Mouse (Mus musculus) ES-E14 (cell line): ENCODE data around the gene AK157302. TPM values are rescaled to one million over a fixed set of nuclear protein-coding genes. Genes with fewer than 3 reads are reported as not detected.

Experiments
- DNase-seq: peaks from one replicate; pipeline ENCODE4 v3.0.0-alpha.2; 2013; ENCODE audit warnings: low read depth, low spot score
- H3K27ac ChIP-seq: 2 replicates; pipeline ENCODE4 v1.5.1; 2012; ENCODE audit warnings: low read depth, mild to moderate bottlenecking, low read length, moderate library complexity, mixed read lengths; ENCODE audit not compliant: poor library complexity, insufficient read depth, severe bottlenecking
- H3K36me3 ChIP-seq: 2 replicates; pipeline ENCODE4 v1.6.1; 2012; ENCODE audit warnings: mild to moderate bottlenecking, low read length, moderate library complexity, mixed read lengths; ENCODE audit not compliant: control insufficient read depth, poor library complexity, insufficient read depth, severe bottlenecking
- H3K4me1 ChIP-seq, 2 experiments: fragments of 150-350 bp in 1 of 2; sonication (generic) in 1 of 2; 2 replicates each; pipeline ENCODE4 v1.6.1; 2012; ENCODE audit warnings: low read length in 2 of 2, mild to moderate bottlenecking in 1 of 2, mixed read lengths in 1 of 2; ENCODE audit not compliant: control insufficient read depth in 2 of 2, insufficient read depth in 2 of 2, poor library complexity in 1 of 2
- H3K4me3 ChIP-seq, 2 experiments: fragments of 150-350 bp in 1 of 2; sonication (generic) in 1 of 2; 2 replicates each; pipeline ENCODE4 v1.5.1; 2012; ENCODE audit warnings: low read length in 2 of 2, low read depth in 1 of 2, mild to moderate bottlenecking in 1 of 2, mixed read lengths in 1 of 2; ENCODE audit not compliant: insufficient read depth in 1 of 2, poor library complexity in 1 of 2, severe bottlenecking in 1 of 2
- H3K9ac ChIP-seq: 2 replicates; pipeline ENCODE4 v1.6.1; 2012; ENCODE audit warnings: low read depth, mild to moderate bottlenecking, low read length, mixed read lengths; ENCODE audit not compliant: poor library complexity, insufficient read depth, severe bottlenecking
- H3K9me3 ChIP-seq: fragments of 150-350 bp; sonication (generic); 2 replicates; pipeline ENCODE4 v1.6.1; 2012; ENCODE audit warnings: low read depth, mild to moderate bottlenecking, low read length; ENCODE audit not compliant: control insufficient read depth, insufficient read depth
- CHD2 ChIP-seq: IDR thresholded peaks from 2 replicates; pipeline ENCODE4 v1.6.1; 2014; ENCODE audit warnings: mild to moderate bottlenecking, low read depth, low read length, inconsistent platforms
- HCFC1 ChIP-seq: IDR thresholded peaks from 2 replicates; pipeline ENCODE4 v1.6.1; 2012; ENCODE audit warnings: low read length, inconsistent platforms, borderline replicate concordance; ENCODE audit not compliant: insufficient read depth
- MAFK ChIP-seq: IDR thresholded peaks from 2 replicates; pipeline ENCODE4 v1.6.1; 2014; ENCODE audit warnings: mild to moderate bottlenecking, low read depth, low read length, inconsistent platforms; ENCODE audit not compliant: insufficient read depth
- ZC3H11A ChIP-seq: IDR thresholded peaks from 2 replicates; pipeline ENCODE4 v1.6.1; 2012; ENCODE audit warnings: low read depth, mild to moderate bottlenecking, inconsistent platforms, low read length, borderline replicate concordance
- ZNF384 ChIP-seq: IDR thresholded peaks from 2 replicates; pipeline ENCODE4 v1.6.1; 2012; ENCODE audit warnings: low read depth, low read length, inconsistent platforms
- in situ Hi-C, 2 experiments: fragments of 600-800 bp; cut with MboI; formaldehyde crosslinking; loops; one replicate each; pipeline ENCODE4 v1.15.1; 2025; ENCODE audit warnings: low sequenced_read_pairs in 2 of 2, inconsistent platforms in 1 of 2; ENCODE audit not compliant: unreplicated experiment in 2 of 2
- total RNA-seq: library from RNA; depleted of rRNA; stranded (reverse); fragments of 300-350 nt; gene quantifications from 2 replicates; pipeline ENCODE4 v1.2.3, GENCODE M21; 2012; rRNA removed

The AK157302 gene
- total RNA-seq, 1 experiment: 0.31 TPM

- H3K4me1 ChIP-seq: 0 out of 4 replicates have a peak, but pooled peaks cover 0 to 2% of the 10 kb centered on the region in 2 experiments
- in situ Hi-C loops: no loop called here
- H3K36me3 ChIP-seq: 0 out of 2 replicates have a peak, but pooled peaks cover 5% of the 10 kb centered on the region
- H3K9ac ChIP-seq: peak overlapping the region; percentile 38; the same call in 1 of the 2 replicates
- no peak overlapping the region for H3K27ac ChIP-seq
- no peaks in the 10 kb centered on the region for H3K9me3 ChIP-seq
- peak overlapping the region; percentile 45 to 85 for H3K4me3 ChIP-seq
- no peak for DNase-seq
- no peak for TF ChIP-seq ZC3H11A
- TF ChIP-seq ZNF384: no peak
- no peak for TF ChIP-seq CHD2
- no peak for TF ChIP-seq HCFC1
- no peak for TF ChIP-seq MAFK
Measured at GRCm38 (mm10) chr13:21530136-21530535, 35.1 kb downstream of the AK157302 start.

- Histone ChIP-seq H3K4me3 (peak within 1 kb of the TSS; percentile 85 to 100), H3K9me3 (no peaks in the 10 kb centered on the region), H3K27ac (peak within 1 kb of the TSS; percentile 75), H3K4me1 (0 out of 4 replicates have a peak, but pooled peaks cover 0 to 2% of the 10 kb centered on the region in 2 experiments), H3K36me3 (0 out of 2 replicates have a peak, but pooled peaks cover 5% of the 10 kb centered on the region), H3K9ac (peak within 1 kb of the TSS; percentile 100)
- peak; percentile 81 for DNase-seq
- in situ Hi-C loops: no loop called here
- TF ChIP-seq MAFK (no peak), ZNF384 (no peak), ZC3H11A (no peak), CHD2 (no peak), HCFC1 (peak; percentile 76; the same call in 1 of the 2 replicates)
Measured at GRCm38 (mm10) chr13:21530781-21531201, 35.8 kb downstream of the AK157302 start, which contains the start of gene Zkscan8. Gene Zkscan8, minus strand, starts transcription at chr13:21531120.

GRCm38 (mm10) chr13:21542708-21543107 lies 47.7 kb downstream of the AK157302 start, which contains the start of gene Olfr1366:
Gene Olfr1366, minus strand, starts transcription at chr13:21542808.
- Histone ChIP-seq H3K4me3 (no peak within 1 kb of the TSS), H3K27ac (no peak within 1 kb of the TSS), H3K4me1 (no peaks in the 10 kb centered on the region), H3K9me3 (no peaks in the 10 kb centered on the region), H3K9ac (no peak within 1 kb of the TSS), H3K36me3 (no peaks in the 10 kb centered on the region)
- in situ Hi-C loops: no loop called here
- no peak for TF ChIP-seq HCFC1
- TF ChIP-seq CHD2: no peak
- no peak for TF ChIP-seq ZC3H11A
- no peak for TF ChIP-seq MAFK
- TF ChIP-seq ZNF384: no peak
- DNase-seq: no peak

Other genes with a start within 250 kb of the AK157302 start
- gene Gpx5, start 202.5 kb upstream of the AK157302 start, total RNA-seq: not detected in 2 replicates
- 2.1 and 2.2 TPM in 2 replicates for gene Gpx6, start 183.1 kb upstream of the AK157302 start, total RNA-seq
- not detected in 2 replicates for gene Olfr1367, start 148.3 kb upstream of the AK157302 start, total RNA-seq
- 7.1 and 10.4 TPM in 2 replicates for gene Zscan12, start 132.4 kb upstream of the AK157302 start, total RNA-seq
- gene Zkscan3, start 92.5 kb upstream of the AK157302 start, total RNA-seq: 20.4 and 21.7 TPM in 2 replicates
- 1.2 and 1.5 TPM in 2 replicates for gene Pgbd1, start 54.2 kb upstream of the AK157302 start, total RNA-seq
- gene Zscan26, start 41.5 kb upstream of the AK157302 start, total RNA-seq: 22.9 and 25.8 TPM in 2 replicates
- 0.58 and 0.98 TPM in 2 replicates for gene Nkapl, start 26.7 kb upstream of the AK157302 start, total RNA-seq
- gene Zkscan4, start 16.3 kb upstream of the AK157302 start, total RNA-seq: 0.31 and 0.79 TPM in 2 replicates
- not detected in 2 replicates for gene Gm10065, start 15.8 kb upstream of the AK157302 start, total RNA-seq
- gene Gm11273, start 6.2 kb downstream of the AK157302 start, total RNA-seq: 23.4 and 35.7 TPM in 2 replicates
- gene Zkscan8, start 35.9 kb downstream of the AK157302 start, total RNA-seq: 9.2 and 16.1 TPM in 2 replicates
- not detected in 2 replicates for gene Olfr1366, start 47.6 kb downstream of the AK157302 start, total RNA-seq
- not detected in 2 replicates for gene Olfr1535, start 64.7 kb downstream of the AK157302 start, total RNA-seq
- not detected in 2 replicates for gene Olfr1364, start 86.5 kb downstream of the AK157302 start, total RNA-seq
- not detected in 2 replicates for gene Olfr1362, start 118.8 kb downstream of the AK157302 start, total RNA-seq
- gene Olfr11, start 147.3 kb downstream of the AK157302 start, total RNA-seq: 0.13 TPM in 1 of 2 replicates, not detected in the other
- not detected in 2 replicates for gene Olfr1361, start 168.2 kb downstream of the AK157302 start, total RNA-seq
- gene Olfr1360, start 182.2 kb downstream of the AK157302 start, total RNA-seq: not detected in 2 replicates
- not detected in 2 replicates for gene Olfr1359, start 202.9 kb downstream of the AK157302 start, total RNA-seq
- 1,275 and 1,694 TPM in 2 replicates for gene Hist1h2bl, start 220.9 kb downstream of the AK157302 start, total RNA-seq
- 1,685 and 2,304 TPM in 2 replicates for gene Hist1h2ai, start 221.2 kb downstream of the AK157302 start, total RNA-seq
- gene Hist1h3h, start 222.4 kb downstream of the AK157302 start, total RNA-seq: 2,227 and 2,394 TPM in 2 replicates
- 468 and 757 TPM in 2 replicates for gene Hist1h2bm, start 226.8 kb downstream of the AK157302 start, total RNA-seq
- 158 and 260 TPM in 2 replicates for gene Hist1h4j, start 239.8 kb downstream of the AK157302 start, total RNA-seq